Mouse (Mus musculus) stomach, embryonic 15.5 days (tissue): ENCODE measurements around the gene Galt. TPM values are rescaled to one million over a fixed set of nuclear protein-coding genes. Genes with fewer than 3 reads are reported as not detected.
"Not testable (repeated sequence)": the region's sequence is repeated elsewhere in the genome, so short reads cannot be mapped to it uniquely, and the experiment has no call there.

Experiments
- ATAC-seq: fragments of 200-750 bp; cut with Nextera tagmentation; 2 replicates; pipeline ENCODE4 v1.8.0; 2017; ENCODE audit warnings: low read depth, moderate number of reproducible peaks, moderate TSS enrichment; ENCODE audit not compliant: insufficient read depth, low FRiP score
- H3K27ac ChIP-seq: fragments of 300-500 bp; sonication (generic); 2 replicates; pipeline ENCODE4 v1.5.1; 2015; ENCODE audit warnings: mild to moderate bottlenecking, inconsistent platforms
- H3K27me3 ChIP-seq: fragments of 300-500 bp; sonication (generic); replicated peaks from 2 replicates; pipeline ENCODE4 v1.6.1; 2015; ENCODE audit warnings: inconsistent platforms
- H3K36me3 ChIP-seq: fragments of 300-500 bp; sonication (generic); 2 replicates; pipeline ENCODE4 v1.6.1; 2015; ENCODE audit warnings: inconsistent platforms
- H3K4me1 ChIP-seq: fragments of 300-500 bp; sonication (generic); 2 replicates; pipeline ENCODE4 v1.6.1; 2015; ENCODE audit warnings: inconsistent platforms
- H3K4me2 ChIP-seq: fragments of 300-500 bp; sonication (generic); 2 replicates; pipeline ENCODE4 v1.6.1; 2015; ENCODE audit warnings: mild to moderate bottlenecking, inconsistent platforms
- H3K4me3 ChIP-seq: fragments of 300-500 bp; sonication (generic); replicated peaks from 2 replicates; pipeline ENCODE4 v1.5.1; 2015; ENCODE audit warnings: inconsistent platforms
- H3K9ac ChIP-seq: fragments of 300-500 bp; sonication (generic); 2 replicates; pipeline ENCODE4 v1.6.1; 2015; ENCODE audit warnings: inconsistent platforms
- H3K9me3 ChIP-seq: fragments of 300-500 bp; sonication (generic); 2 replicates; pipeline ENCODE4 v1.6.1; 2016; ENCODE audit warnings: inconsistent platforms
- WGBS: fragments of 180-500 bp; shearing (Covaris S2); methylation state at CpG from one replicate; pipeline ENCODE4 v1.1.7; 2015; 5-methylcytosine and 5-hydroxymethylcytosine counted together
- polyA plus RNA-seq: library from polyadenylated mRNA; unstranded; fragments of >200 nt; fragmentation: Nextera tagmentation; extraction: Ambion mirVana; gene quantifications from 2 replicates; pipeline ENCODE4 v1.2.1, GENCODE M21; 2015

The Galt gene
- polyA plus RNA-seq, 1 experiment from 2014 or later, result 39.6 TPM

GRCm38 (mm10) chr4:41762099-41762687 is 7.2 kb downstream of the Galt start:
- Histone ChIP-seq H3K27me3 (no peaks in the 10 kb centered on the region), H3K4me3 (peak overlapping the region; percentile 54), H3K9ac (peak overlapping the region; percentile 9; the same call in 1 of the 2 replicates), H3K9me3 (no peaks in the 10 kb centered on the region), H3K27ac (peak overlapping the region; percentile 93), H3K36me3 (no peaks in the 10 kb centered on the region), H3K4me1 (peaks cover 32% of the 10 kb centered on the region), H3K4me2 (peak overlapping the region; percentile 61)
- 35% methylated on average over 8 of the region's 8 CpGs for whole genome bisulfite sequencing
- ATAC-seq, result peak; percentile 23; the same call in 1 of the 2 replicates

- Histone ChIP-seq H3K4me3 (peak overlapping the region; percentile 54; the same call in 1 of the 2 replicates), H3K4me2 (peak overlapping the region; percentile 61), H3K4me1 (peaks cover 32% of the 10 kb centered on the region), H3K27ac (peak overlapping the region; percentile 93)
- H3K36me3 ChIP-seq, H3K27me3 ChIP-seq, ATAC-seq, H3K9me3 ChIP-seq, H3K9ac ChIP-seq: not testable (repeated sequence)
- 38% methylated on average over 8 of the region's 8 CpGs for WGBS
Observed at GRCm38 (mm10) chr4:41762688-41763114, 7.7 kb downstream of the Galt start.

DNA sequence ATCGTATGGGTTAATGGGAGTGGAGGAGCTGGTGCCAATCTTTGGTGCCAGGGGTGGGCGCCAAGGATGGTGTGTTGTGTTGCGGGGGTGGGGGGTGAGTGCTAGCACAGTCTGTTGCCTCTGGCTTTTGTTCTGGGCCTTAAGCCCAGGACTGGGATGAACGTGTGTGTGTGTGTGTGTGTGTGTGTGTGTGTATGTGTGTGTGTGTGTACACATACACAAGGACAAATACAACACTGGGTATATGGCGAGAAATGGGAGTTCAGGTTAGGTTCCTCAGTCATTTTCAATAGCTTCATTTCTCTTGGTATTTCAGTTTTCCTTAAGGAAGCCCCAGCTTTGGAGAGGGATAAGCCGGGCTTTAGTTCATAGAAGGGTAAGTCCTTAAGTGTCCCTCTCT is 8.1 kb downstream of the Galt start:
- ATAC-seq, H3K36me3 ChIP-seq, H3K9ac ChIP-seq, H3K27me3 ChIP-seq, H3K27ac ChIP-seq, H3K4me3 ChIP-seq, H3K9me3 ChIP-seq: not testable (repeated sequence)
- 69% methylated on average over 4 of the region's 6 CpGs for WGBS
- Histone ChIP-seq H3K4me2 (peak overlapping the region; percentile 61; the same call in 1 of the 2 replicates), H3K4me1 (peaks cover 32% of the 10 kb centered on the region)

DNA sequence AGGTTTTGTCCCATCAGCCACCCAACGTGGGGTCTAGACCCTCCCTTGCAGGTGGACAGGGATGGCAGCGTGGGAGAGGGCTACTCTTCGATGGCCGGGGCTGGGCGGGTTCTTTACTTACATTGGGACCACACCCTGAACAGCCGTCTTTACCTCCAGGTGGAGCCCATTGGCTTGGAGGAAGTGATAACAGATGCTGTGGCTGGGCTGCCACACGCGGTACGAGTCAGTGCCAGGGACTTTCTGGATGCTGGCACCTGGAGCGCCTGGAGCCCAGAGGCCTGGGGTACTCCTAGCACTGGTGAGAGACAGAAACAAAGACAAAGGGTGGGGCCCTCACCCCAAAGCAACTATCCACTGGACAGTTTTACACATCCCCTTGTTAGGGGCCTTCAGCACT is 12.3 kb downstream of the Galt start:
- not testable (repeated sequence) for ATAC-seq, H3K9ac ChIP-seq, H3K27me3 ChIP-seq, H3K27ac ChIP-seq, H3K4me3 ChIP-seq, H3K9me3 ChIP-seq, H3K4me1 ChIP-seq, H3K36me3 ChIP-seq, H3K4me2 ChIP-seq
- WGBS, result 72% methylated on average over 10 of the region's 10 CpGs

DNA sequence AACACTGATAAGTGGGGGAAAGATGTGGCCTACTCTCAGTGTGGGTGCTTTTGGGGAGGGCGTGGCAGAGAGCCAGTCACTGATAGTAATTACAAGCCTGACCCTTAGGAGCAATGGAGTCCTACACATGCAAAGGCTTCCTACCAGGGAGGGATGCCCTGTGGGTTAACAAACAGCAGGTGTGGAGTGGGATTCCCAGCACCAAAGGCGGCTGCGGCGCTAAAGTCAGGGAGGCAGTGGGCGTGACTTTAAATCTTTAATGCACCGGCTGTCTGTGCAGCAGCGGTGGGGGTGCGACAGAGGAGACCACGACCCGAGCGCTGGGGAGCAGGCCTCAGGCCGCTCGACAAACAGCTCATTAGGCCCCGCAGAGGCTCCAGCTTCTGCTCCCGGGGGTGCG is 17.9 kb downstream of the Galt start:
- 5% methylated on average over 11 of the region's 16 CpGs for WGBS
- not testable (repeated sequence) for H3K9ac ChIP-seq, H3K9me3 ChIP-seq, ATAC-seq, H3K27me3 ChIP-seq, H3K4me1 ChIP-seq, H3K36me3 ChIP-seq, H3K27ac ChIP-seq
- Histone ChIP-seq H3K4me3 (peak overlapping the region; percentile 28; the same call in 1 of the 2 replicates), H3K4me2 (peak overlapping the region; percentile 33; the same call in 1 of the 2 replicates)

- not testable (repeated sequence) for H3K9ac ChIP-seq, H3K27ac ChIP-seq, ATAC-seq, H3K9me3 ChIP-seq, H3K4me1 ChIP-seq, H3K27me3 ChIP-seq, H3K36me3 ChIP-seq
- H3K4me2 ChIP-seq, result peak overlapping the region; percentile 51
- peak overlapping the region; percentile 43 for H3K4me3 ChIP-seq
- WGBS, result 1% methylated on average over 23 of the region's 25 CpGs
Observed at GRCm38 (mm10) chr4:41773502-41773901, 18.5 kb downstream of the Galt start.

- not testable (repeated sequence) for ATAC-seq
Observed at GRCm38 (mm10) chr4:41774002-41774401, 19.0 kb downstream of the Galt start, which contains the start of gene Ccl27a. TSS of gene Ccl27a (minus strand) at chr4:41774247.

DNA sequence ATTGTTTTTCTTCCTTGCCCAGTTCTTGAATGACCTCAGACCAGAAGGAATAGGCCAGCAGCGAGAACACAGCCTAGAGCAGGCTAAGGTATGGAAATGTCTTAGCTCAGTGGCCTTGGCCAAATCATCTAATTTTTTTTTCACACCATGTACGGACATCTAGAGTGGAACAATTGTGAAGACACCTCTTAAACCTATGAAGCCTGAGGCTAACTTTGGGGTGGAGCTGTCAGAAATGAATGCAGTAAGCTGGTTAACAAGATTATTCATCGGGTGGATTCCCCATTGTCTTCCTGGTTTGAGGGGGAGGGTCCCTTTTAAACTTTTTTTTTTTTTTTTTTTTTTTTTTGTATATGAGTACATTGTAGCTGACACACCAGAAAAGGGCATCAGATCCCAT is 19.5 kb downstream of the Galt start:
- H3K27me3 ChIP-seq, H3K9ac ChIP-seq, ATAC-seq, H3K4me1 ChIP-seq, H3K9me3 ChIP-seq, H3K36me3 ChIP-seq: not testable (repeated sequence)
- Histone ChIP-seq H3K4me2 (peak overlapping the region; percentile 44), H3K27ac (peak overlapping the region; percentile 28; the same call in 1 of the 2 replicates), H3K4me3 (peak overlapping the region; percentile 43; the same call in 1 of the 2 replicates)
- 63% methylated on average over 3 of the region's 3 CpGs for WGBS

More at GRCm38 (mm10) chr4:41774002-41774401, 19.0 kb downstream of the Galt start, which contains the start of gene Ccl27a:
- WGBS, result 4% methylated on average over 12 of the region's 14 CpGs
- not testable (repeated sequence) for H3K4me1 ChIP-seq, H3K9me3 ChIP-seq, H3K9ac ChIP-seq, H3K27me3 ChIP-seq, H3K36me3 ChIP-seq
- H3K4me3 ChIP-seq, result peak within 1 kb of the TSS; percentile 43
- H3K4me2 ChIP-seq, result peak within 1 kb of the TSS; percentile 51
- H3K27ac ChIP-seq, result peak within 1 kb of the TSS; percentile 28; the same call in 1 of the 2 replicates

GRCm38 (mm10) chr4:41775840-41776239 is 20.8 kb downstream of the Galt start:
- H3K36me3 ChIP-seq, ATAC-seq: not testable (repeated sequence)
- 72% methylated on average over 1 of the region's 1 CpGs for whole genome bisulfite sequencing

GRCm38 (mm10) chr4:41781271-41781670 is 26.2 kb downstream of the Galt start:
- H3K9me3 ChIP-seq, H3K4me2 ChIP-seq, H3K27ac ChIP-seq, H3K4me3 ChIP-seq, H3K27me3 ChIP-seq, H3K4me1 ChIP-seq, ATAC-seq, H3K9ac ChIP-seq, H3K36me3 ChIP-seq: not testable (repeated sequence)
- WGBS, result 33% methylated on average over 9 of the region's 9 CpGs

More at GRCm38 (mm10) chr4:41775840-41776239, 20.8 kb downstream of the Galt start:
- not testable (repeated sequence) for H3K27me3 ChIP-seq, H3K9me3 ChIP-seq, H3K4me3 ChIP-seq, H3K27ac ChIP-seq, H3K4me1 ChIP-seq, H3K9ac ChIP-seq, H3K4me2 ChIP-seq

GRCm38 (mm10) chr4:41781748-41782485 is 26.9 kb downstream of the Galt start:
- not testable (repeated sequence) for H3K4me2 ChIP-seq, H3K27me3 ChIP-seq, H3K4me3 ChIP-seq, ATAC-seq, H3K36me3 ChIP-seq, H3K9ac ChIP-seq, H3K9me3 ChIP-seq, H3K27ac ChIP-seq, H3K4me1 ChIP-seq
- 20% methylated on average over 16 of the region's 21 CpGs for WGBS

DNA sequence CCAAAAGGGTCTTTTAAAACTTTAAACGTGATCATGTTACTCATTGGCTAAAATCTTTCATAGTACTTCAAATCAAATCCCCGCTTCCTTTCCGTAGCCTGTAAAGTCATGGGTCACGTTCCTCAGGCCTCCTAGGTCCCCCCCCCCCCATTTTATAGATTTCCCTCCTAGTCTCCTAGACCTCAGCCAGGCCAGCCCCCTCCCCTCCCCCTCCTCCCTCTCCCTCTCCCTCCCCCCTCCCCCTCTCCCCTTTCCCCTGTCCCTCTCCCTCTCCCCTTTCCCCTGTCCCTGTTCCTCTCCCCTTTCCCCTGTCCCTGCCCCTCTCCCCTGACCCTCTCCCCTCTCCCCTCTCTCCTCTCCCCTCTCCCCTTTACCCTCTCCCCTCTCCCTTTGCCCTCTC is 27.7 kb downstream of the Galt start:
- not testable (repeated sequence) for H3K9ac ChIP-seq, H3K36me3 ChIP-seq, ATAC-seq, H3K9me3 ChIP-seq, H3K27me3 ChIP-seq, H3K27ac ChIP-seq, H3K4me1 ChIP-seq, H3K4me3 ChIP-seq, H3K4me2 ChIP-seq
- WGBS, result 54% methylated on average over 4 of the region's 4 CpGs
